Mouse (Mus musculus): ENCODE data around the gene Cdk12. TPM values are rescaled to one million over a fixed set of nuclear protein-coding genes. Genes with fewer than 3 reads are reported as not detected.
"Not testable (repeated sequence)": the region's sequence is repeated elsewhere in the genome, so short reads cannot be mapped to it uniquely, and the experiment has no call there.

The Cdk12 gene
- polyA plus RNA-seq (2015; fragmentation: Nextera tagmentation; extraction: Ambion mirVana), result 8.8 and 10.0 TPM in 2 replicates

- H3K27me3 ChIP-seq, result no peaks in the 10 kb centered on the region
- peaks cover 20% of the 10 kb centered on the region for H3K4me1 ChIP-seq
Observed at GRCm38 (mm10) chr11:98202641-98203350, at the start of gene Cdk12. TSS of gene Cdk12 (plus strand) at chr11:98203059.

DNA sequence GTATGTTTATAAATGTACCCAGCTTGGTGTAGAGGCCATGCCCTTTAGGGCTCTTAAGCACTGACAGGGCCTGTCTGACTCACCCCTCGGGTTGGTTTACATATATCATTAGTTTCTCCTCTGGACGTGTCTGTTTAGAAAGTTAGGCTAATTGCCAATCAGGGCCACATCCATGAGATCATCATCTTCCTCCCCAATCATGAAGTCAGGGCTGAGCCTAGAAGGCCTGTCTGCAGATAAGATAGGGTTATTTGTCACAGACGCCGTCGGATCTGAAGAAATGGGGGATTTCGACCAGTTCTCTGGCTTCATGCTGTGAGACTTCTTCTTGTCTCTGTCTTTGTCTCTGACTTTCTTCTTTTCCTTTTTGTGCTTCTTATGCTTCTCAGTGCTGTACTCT is 47.8 kb upstream of the Cdk12 start:
- Histone ChIP-seq H3K9me3 (no peaks in the 10 kb centered on the region), H3K27me3 (no peaks in the 10 kb centered on the region), H3K4me1 (no peaks in the 10 kb centered on the region), H3K9ac (no peak overlapping the region), H3K4me3 (no peak overlapping the region), H3K4me2 (no peak overlapping the region), H3K27ac (no peak overlapping the region), H3K36me3 (peaks cover 45% of the 10 kb centered on the region)
- WGBS, result 67% methylated on average over 6 of the region's 6 CpGs
- no peak for ATAC-seq (ENCODE audit: borderline replicate concordance, extremely low read depth, low FRiP score, low TSS enrichment)

More at GRCm38 (mm10) chr11:98202641-98203350, at the start of gene Cdk12:
- peak within 1 kb of the TSS; percentile 92 for H3K9ac ChIP-seq
- no peaks in the 10 kb centered on the region for H3K36me3 ChIP-seq
- peak within 1 kb of the TSS; percentile 83 for H3K4me2 ChIP-seq
- peak; percentile 91 for ATAC-seq (ENCODE audit: borderline replicate concordance, extremely low read depth, low FRiP score, low TSS enrichment)
- H3K9me3 ChIP-seq, result no peaks in the 10 kb centered on the region
- 0% methylated on average over 46 of the region's 63 CpGs for WGBS
- peak within 1 kb of the TSS; percentile 100 for H3K27ac ChIP-seq
- H3K4me3 ChIP-seq, result peak within 1 kb of the TSS; percentile 72

DNA sequence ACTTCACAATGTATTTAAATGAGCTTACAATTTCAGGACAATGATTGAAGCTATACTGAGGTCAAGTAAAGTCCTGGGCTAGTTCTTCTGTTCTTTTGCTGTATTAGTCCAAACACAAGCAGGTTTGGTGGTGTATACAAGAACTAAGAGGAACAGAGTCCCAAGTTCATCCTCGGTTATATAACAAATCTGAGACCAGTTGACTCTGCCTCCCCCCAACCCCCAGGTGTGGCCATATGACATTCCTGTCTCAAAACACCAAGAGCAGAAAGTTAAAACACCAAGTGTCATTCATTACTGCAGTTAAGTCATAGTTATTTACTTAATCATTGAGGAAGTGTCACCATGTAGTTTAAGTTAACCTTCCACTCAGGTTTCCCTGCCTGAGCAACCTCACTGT is 34.5 kb upstream of the Cdk12 start:
- 80% methylated on average over 1 of the region's 1 CpGs for WGBS
- no peaks in the 10 kb centered on the region for H3K9me3 ChIP-seq
- H3K27ac ChIP-seq, result no peak overlapping the region
- no peak overlapping the region for H3K4me3 ChIP-seq
- no peaks in the 10 kb centered on the region for H3K27me3 ChIP-seq
- no peaks in the 10 kb centered on the region for H3K4me1 ChIP-seq
- no peak overlapping the region for H3K4me2 ChIP-seq
- no peak for ATAC-seq (ENCODE audit: borderline replicate concordance, extremely low read depth, low FRiP score, low TSS enrichment)
- H3K9ac ChIP-seq, result no peak overlapping the region
- peaks cover 74% of the 10 kb centered on the region for H3K36me3 ChIP-seq

DNA sequence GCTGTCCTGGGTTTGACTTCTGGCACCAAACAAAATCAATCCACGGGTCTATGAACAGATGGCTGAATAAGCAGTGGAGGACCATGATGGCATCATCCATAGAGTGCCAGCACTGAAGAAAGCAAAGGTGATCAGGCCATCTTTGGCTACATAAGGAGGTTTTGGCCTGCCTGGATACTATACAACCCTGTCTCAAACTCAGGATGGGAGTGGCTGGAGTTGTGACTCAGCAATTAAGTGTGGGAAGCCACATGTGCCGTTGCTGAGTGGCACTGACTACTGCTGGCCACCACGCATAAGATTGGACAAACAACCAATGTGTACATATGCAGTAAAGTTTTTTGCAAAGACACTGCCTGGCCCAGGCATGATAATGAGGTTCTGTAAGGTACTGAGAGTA is 20.7 kb upstream of the Cdk12 start:
- H3K36me3 ChIP-seq, result peaks cover 82% of the 10 kb centered on the region
- not testable (repeated sequence) for H3K27me3 ChIP-seq; ATAC-seq (ENCODE audit: borderline replicate concordance, extremely low read depth, low FRiP score, low TSS enrichment); H3K4me3 ChIP-seq; H3K9ac ChIP-seq; H3K4me2 ChIP-seq; H3K9me3 ChIP-seq; H3K4me1 ChIP-seq; H3K27ac ChIP-seq
- WGBS, result 89% methylated on average over 3 of the region's 3 CpGs

DNA sequence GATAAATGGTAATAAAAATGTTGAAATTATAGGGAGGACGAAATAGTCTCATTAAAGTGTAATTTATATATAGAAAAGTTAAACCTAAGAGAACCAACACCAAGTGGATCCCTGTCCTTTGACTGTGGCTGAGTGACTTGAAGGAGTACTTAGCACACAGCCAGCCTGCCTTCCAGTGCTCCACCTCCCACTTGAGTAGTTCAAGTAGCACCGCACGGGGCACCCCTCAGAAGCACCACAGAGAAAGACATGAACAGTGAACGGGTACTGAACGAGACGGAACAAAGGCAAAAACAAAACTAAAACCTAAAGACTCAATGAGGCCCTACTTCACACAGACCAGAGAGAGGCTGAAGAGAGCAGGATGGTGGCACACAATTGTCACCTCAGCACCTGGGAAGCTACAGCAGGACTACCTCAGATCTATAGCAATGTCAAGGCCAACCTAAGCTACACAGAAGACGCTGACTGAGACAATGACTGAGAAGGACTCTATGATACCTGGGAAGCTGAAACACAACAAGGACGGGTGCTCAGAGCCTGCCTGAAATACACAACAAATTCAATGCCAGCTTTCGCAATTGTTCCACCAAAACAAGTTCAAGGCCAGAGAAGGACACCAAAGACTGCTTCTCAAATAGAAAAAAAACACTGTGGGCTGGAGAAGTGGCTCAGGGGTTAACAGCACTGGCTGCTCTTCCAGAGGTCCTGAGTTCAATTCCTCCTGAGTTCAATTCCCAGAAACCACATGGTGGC is 15.0 kb upstream of the Cdk12 start:
- no peak for ATAC-seq (ENCODE audit: borderline replicate concordance, extremely low read depth, low FRiP score, low TSS enrichment)
- no peak overlapping the region for H3K27ac ChIP-seq

DNA sequence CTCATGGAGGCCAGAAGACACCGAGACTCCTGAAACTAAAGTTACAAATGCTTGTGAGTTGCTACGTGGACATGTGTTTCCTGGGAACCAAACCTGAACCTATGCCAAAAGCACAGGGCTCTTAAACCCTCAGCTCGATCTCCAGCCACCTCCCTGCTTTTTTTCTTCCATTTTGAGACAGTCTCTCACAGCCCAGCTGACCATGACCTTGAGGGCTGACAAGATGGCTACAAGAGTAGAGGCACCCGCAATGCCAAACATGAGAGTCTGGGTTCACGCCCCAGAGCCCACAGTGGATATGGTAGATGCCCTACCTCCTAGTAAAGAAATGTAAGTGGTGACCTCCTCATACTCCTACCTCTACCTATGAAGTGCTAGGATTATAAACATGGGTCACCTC is 12.0 kb upstream of the Cdk12 start:
- H3K4me3 ChIP-seq, result no peak overlapping the region
- no peaks in the 10 kb centered on the region for H3K9me3 ChIP-seq
- WGBS, result 77% methylated on average over 5 of the region's 5 CpGs
- H3K27me3 ChIP-seq, result no peaks in the 10 kb centered on the region
- no peak for ATAC-seq (ENCODE audit: borderline replicate concordance, extremely low read depth, low FRiP score, low TSS enrichment)
- peaks cover 29% of the 10 kb centered on the region for H3K36me3 ChIP-seq
- H3K4me2 ChIP-seq, result no peak overlapping the region
- no peak overlapping the region for H3K9ac ChIP-seq
- peaks cover 13% of the 10 kb centered on the region for H3K4me1 ChIP-seq
- no peak overlapping the region for H3K27ac ChIP-seq

More for the DNA sequence above, 15.0 kb upstream of the Cdk12 start:
- Histone ChIP-seq H3K36me3 (peaks cover 57% of the 10 kb centered on the region), H3K4me1 (peaks cover 8% of the 10 kb centered on the region), H3K4me3 (no peak overlapping the region), H3K9me3 (no peaks in the 10 kb centered on the region), H3K9ac (no peak overlapping the region), H3K4me2 (no peak overlapping the region), H3K27me3 (no peaks in the 10 kb centered on the region)
- 77% methylated on average over 9 of the region's 9 CpGs for WGBS

GRCm38 (mm10) chr11:98192901-98193805 is 9.7 kb upstream of the Cdk12 start, which contains the start of gene Med1:
TSS of gene Med1 (minus strand) at chr11:98193293.
- no peaks in the 10 kb centered on the region for H3K9me3 ChIP-seq
- peaks cover 16% of the 10 kb centered on the region for H3K36me3 ChIP-seq
- peak within 1 kb of the TSS; percentile 87 for H3K9ac ChIP-seq
- H3K4me1 ChIP-seq, result peaks cover 13% of the 10 kb centered on the region
- ATAC-seq (ENCODE audit: borderline replicate concordance, extremely low read depth, low FRiP score, low TSS enrichment), result peak; percentile 94
- peak within 1 kb of the TSS; percentile 60 for H3K4me2 ChIP-seq
- no peaks in the 10 kb centered on the region for H3K27me3 ChIP-seq
- under 1% methylated on average over 52 of the region's 53 CpGs for WGBS
- H3K27ac ChIP-seq, result peak within 1 kb of the TSS; percentile 88
- peak within 1 kb of the TSS; percentile 71 for H3K4me3 ChIP-seq

DNA sequence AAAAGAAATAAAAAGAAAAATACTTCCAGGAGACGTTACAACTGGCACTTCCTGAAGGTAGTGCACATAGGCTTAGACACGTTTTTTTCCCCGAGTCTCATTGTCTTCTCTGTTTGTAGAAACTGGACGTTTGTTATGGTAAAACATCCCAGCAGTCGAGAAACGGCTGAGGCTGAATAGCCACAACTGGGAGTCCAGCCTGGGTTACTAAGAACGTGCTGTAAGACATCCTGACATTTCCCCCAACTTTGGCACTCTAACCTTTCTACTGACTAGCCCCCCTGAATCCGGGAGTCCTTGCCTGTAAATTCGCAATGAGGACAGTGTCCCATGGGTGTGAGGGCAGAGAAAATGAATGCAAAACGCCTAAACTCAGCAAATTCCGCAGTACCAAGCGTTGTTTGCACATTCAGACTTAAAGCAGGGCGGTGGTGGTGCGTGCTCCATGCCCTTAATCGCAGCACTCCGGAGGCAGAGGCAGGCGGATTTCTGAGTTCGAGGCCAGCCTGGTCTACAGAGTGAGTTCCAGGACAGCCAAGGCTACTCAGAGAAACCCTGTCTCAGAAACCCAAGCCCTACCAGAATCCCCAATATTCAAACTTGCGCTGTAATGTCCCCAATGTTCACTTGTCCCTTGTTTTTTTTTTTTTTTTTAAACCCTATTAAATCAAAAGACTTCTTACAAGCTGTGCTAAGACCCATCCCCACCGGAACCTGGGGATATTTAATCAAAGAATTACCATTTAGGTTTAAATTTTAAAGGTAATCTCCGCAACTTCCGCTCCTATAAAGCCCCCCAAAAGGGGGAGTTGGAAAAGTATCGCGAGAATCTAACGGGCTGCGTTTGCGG is 843 bp upstream of the Cdk12 start:
- Histone ChIP-seq H3K4me3 (peak overlapping the region; percentile 72), H3K27ac (peak overlapping the region; percentile 100), H3K36me3 (no peaks in the 10 kb centered on the region), H3K27me3 (no peaks in the 10 kb centered on the region), H3K9me3 (no peaks in the 10 kb centered on the region), H3K4me1 (peaks cover 16% of the 10 kb centered on the region), H3K9ac (peak overlapping the region; percentile 66), H3K4me2 (peak overlapping the region; percentile 83)
- ATAC-seq (ENCODE audit: borderline replicate concordance, extremely low read depth, low FRiP score, low TSS enrichment), result 0 out of 2 replicates have a peak, but pooled peaks have one; percentile 4
- 1% methylated on average over 27 of the region's 27 CpGs for WGBS

GRCm38 (mm10) chr11:98203351-98203911 is 572 bp downstream of the Cdk12 start:
- Histone ChIP-seq H3K9ac (peak overlapping the region; percentile 92), H3K36me3 (peaks cover 6% of the 10 kb centered on the region), H3K27me3 (no peaks in the 10 kb centered on the region), H3K4me1 (peaks cover 20% of the 10 kb centered on the region), H3K4me3 (peak overlapping the region; percentile 72), H3K4me2 (peak overlapping the region; percentile 65), H3K27ac (peak overlapping the region; percentile 100), H3K9me3 (no peaks in the 10 kb centered on the region)
- WGBS, result under 1% methylated on average over 37 of the region's 37 CpGs
- no peak for ATAC-seq (ENCODE audit: borderline replicate concordance, extremely low read depth, low FRiP score, low TSS enrichment)

DNA sequence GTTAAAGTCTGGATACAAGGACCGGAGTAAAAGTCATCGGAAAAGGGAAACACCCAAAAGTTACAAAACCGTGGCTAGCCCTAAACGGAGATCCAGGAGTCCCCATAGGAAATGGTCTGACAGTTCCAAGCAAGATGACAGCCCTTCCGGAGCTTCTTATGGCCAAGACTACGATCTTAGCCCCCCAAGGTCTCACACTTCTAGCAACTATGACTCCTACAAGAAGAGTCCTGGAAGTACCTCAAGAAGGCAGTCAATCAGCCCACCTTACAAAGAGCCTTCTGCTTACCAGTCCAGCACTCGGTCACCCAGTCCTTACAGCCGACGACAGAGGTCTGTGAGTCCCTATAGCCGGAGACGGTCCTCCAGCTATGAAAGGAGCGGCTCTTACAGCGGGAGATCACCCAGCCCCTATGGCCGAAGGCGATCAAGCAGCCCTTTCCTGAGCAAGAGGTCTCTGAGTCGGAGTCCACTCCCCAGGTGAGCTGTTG is 1.1 kb downstream of the Cdk12 start:
- Histone ChIP-seq H3K9me3 (no peaks in the 10 kb centered on the region), H3K27ac (peak overlapping the region; percentile 100), H3K27me3 (no peaks in the 10 kb centered on the region), H3K4me2 (peak overlapping the region; percentile 65), H3K4me3 (peak overlapping the region; percentile 72), H3K4me1 (peaks cover 20% of the 10 kb centered on the region), H3K9ac (peak overlapping the region; percentile 92), H3K36me3 (peaks cover 11% of the 10 kb centered on the region)
- ATAC-seq (ENCODE audit: borderline replicate concordance, extremely low read depth, low FRiP score, low TSS enrichment), result no peak
- under 1% methylated on average over 16 of the region's 16 CpGs for WGBS

Data from lung, embryonic 15.5 days (tissue).